Mouse (Mus musculus) urinary bladder, postnatal 10 days (tissue): Measurements from ENCODE around the gene Smco1.
"Not testable (repeated sequence)": the region's sequence is repeated elsewhere in the genome, so short reads cannot be mapped to it uniquely, and the experiment has no call there.

Experiments
- DNase-seq: peaks from one replicate; pipeline ENCODE4 v3.0.0; 2022; ENCODE audit warnings: low spot score

Smco1 gene

GRCm38 (mm10) chr16:32271291-32271690 lies at the start of gene Smco1:
Gene Smco1, plus strand, starts transcription at chr16:32271468.
- DNase-seq: no peak

- no peak for DNase-seq
These were observed 49.5 kb upstream of the Smco1 start for GRCm38 (mm10) chr16:32221803-32222202.

GRCm38 (mm10) chr16:32222399-32222798 lies 48.9 kb upstream of the Smco1 start:
- no peak for DNase-seq

- DNase-seq: not testable (repeated sequence)
These were observed 39.2 kb upstream of the Smco1 start for GRCm38 (mm10) chr16:32232050-32232449.

GRCm38 (mm10) chr16:32237930-32238680 lies 33.2 kb upstream of the Smco1 start:
- no peak for DNase-seq

- no peak for DNase-seq
These were observed 31.6 kb upstream of the Smco1 start for GRCm38 (mm10) chr16:32239428-32240312.

GRCm38 (mm10) chr16:32243901-32244300 lies 27.4 kb upstream of the Smco1 start:
- no peak for DNase-seq

- DNase-seq: peak; percentile 13
These were observed 24.9 kb upstream of the Smco1 start for GRCm38 (mm10) chr16:32246351-32246791.

- DNase-seq: peak; percentile 89
These were observed 24.3 kb upstream of the Smco1 start, which contains the start of the genes Fbxo45 and Wdr53 for GRCm38 (mm10) chr16:32246952-32247370. Gene Fbxo45, minus strand, starts transcription at chr16:32247158. Gene Wdr53, plus strand, starts transcription at chr16:32247227.

GRCm38 (mm10) chr16:32264225-32264624 lies 7.0 kb upstream of the Smco1 start:
- not testable (repeated sequence) for DNase-seq

- DNase-seq: no peak
These were observed 2.1 kb downstream of the Smco1 start for GRCm38 (mm10) chr16:32273338-32273737.

GRCm38 (mm10) chr16:32275041-32275440 lies 3.8 kb downstream of the Smco1 start:
- no peak for DNase-seq

- DNase-seq: no peak
These were observed 4.6 kb downstream of the Smco1 start for GRCm38 (mm10) chr16:32275830-32276229.

- DNase-seq: peak; percentile 65
These were observed 6.3 kb downstream of the Smco1 start, which contains the start of gene Rnf168 for GRCm38 (mm10) chr16:32277308-32278256. Gene Rnf168, plus strand, starts transcription at chr16:32277459.

GRCm38 (mm10) chr16:32278396-32278795 lies 7.1 kb downstream of the Smco1 start:
- DNase-seq: no peak

GRCm38 (mm10) chr16:32280211-32280610 lies 8.9 kb downstream of the Smco1 start:
- DNase-seq: no peak

- no peak for DNase-seq
These were observed 11.3 kb downstream of the Smco1 start for GRCm38 (mm10) chr16:32282608-32283007.

- no peak for DNase-seq
These were observed 20.6 kb downstream of the Smco1 start for GRCm38 (mm10) chr16:32291821-32292220.

GRCm38 (mm10) chr16:32299617-32300016 lies 28.3 kb downstream of the Smco1 start:
- not testable (repeated sequence) for DNase-seq

- DNase-seq: no peak
These were observed 31.8 kb downstream of the Smco1 start for GRCm38 (mm10) chr16:32303046-32303445.

- DNase-seq: no peak
These were observed 32.6 kb downstream of the Smco1 start for GRCm38 (mm10) chr16:32303886-32304285.
